Comparison of ENCODE assay signal across 10 mouse cellular contexts in genomic region chr4:27425902-27426301, GRCm38 (mm10).
A peak's percentile ranks its signal among the peaks of the same experiment; 100 is the strongest.
DNase-seq lines count a peak whose midpoint lies in the region; ATAC-seq and TF ChIP-seq lines count a peak whose summit lies in the region.
"Had no signal": no experiment of that assay in that cellular context is flagged by ENCODE, and none has a peak within 500 bp of the region (broad histone marks: within the 10 kb centered on the region; RNA-seq: fewer than 3 reads in every experiment).

No protein-coding gene starts in this region.

- WGBS in forebrain, embryonic 13.5 days = 68% methylated on average over 7 of the region's 7 CpGs
- WGBS in forebrain, embryonic 10.5 days = 93% methylated on average over 7 of the region's 7 CpGs
- 64% methylated on average over 7 of the region's 7 CpGs for WGBS in stomach, postnatal 0 days

- no peak overlapping the region for H3K9ac ChIP-seq in forebrain, embryonic 13.5 days
- H3K9ac ChIP-seq in stomach, postnatal 0 days (ENCODE audit: low read length) = no peak overlapping the region

- no peak for TF ChIP-seq EP300 in stomach, postnatal 0 days (optimal IDR thresholded peaks at IDR 0.05)

- peak; percentile 90 for ATAC-seq in forebrain, embryonic 13.5 days
- no peak for ATAC-seq in monocyte, adult 5-6 weeks (replicated peaks; ENCODE audit: insufficient number of reproducible peaks, low FRiP score, low TSS enrichment, poor library complexity, severe bottlenecking)
- no peak for ATAC-seq in stomach, postnatal 0 days (ENCODE audit: low FRiP score, low TSS enrichment)

- peaks cover 6% of the 10 kb centered on the region; the same call in 1 of the 2 replicates for H3K4me1 ChIP-seq in forebrain, embryonic 13.5 days
- H3K4me1 ChIP-seq in forebrain, embryonic 10.5 days = no peaks in the 10 kb centered on the region
- H3K4me1 ChIP-seq in stomach, postnatal 0 days (replicated peaks; ENCODE audit: control insufficient read depth, insufficient read depth) = no peaks in the 10 kb centered on the region

- no peak overlapping the region for H3K27ac ChIP-seq in forebrain, embryonic 13.5 days
- H3K27ac ChIP-seq in forebrain, embryonic 10.5 days = no peak overlapping the region
- H3K27ac ChIP-seq in stomach, postnatal 0 days (replicated peaks) = no peak overlapping the region
- H3K27ac ChIP-seq: heart, adult 2 months had no signal

- no peak for TF ChIP-seq CTCF in stomach, postnatal 0 days (IDR thresholded peaks at IDR 0.05; ENCODE audit: low read depth)

- no peaks in the 10 kb centered on the region for H3K27me3 ChIP-seq in forebrain, embryonic 13.5 days
- no peaks in the 10 kb centered on the region for H3K27me3 ChIP-seq in forebrain, embryonic 10.5 days (ENCODE audit: poor library complexity, severe bottlenecking)
- no peaks in the 10 kb centered on the region for H3K27me3 ChIP-seq in stomach, postnatal 0 days (ENCODE audit: control insufficient read depth, insufficient read depth, low read length)

- no peak for DNase-seq in forebrain, embryonic 10.5 days (ENCODE audit: extremely low spot score, low spot score)
- peak; percentile 93 for DNase-seq in cerebellum, adult 18-20 months
- peak; percentile 18 to 41 for DNase-seq in frontal cortex, postnatal 36 days (ENCODE audit: low spot score in 2 of 2)
- DNase-seq in left cerebral cortex, postnatal 10 days (ENCODE audit: extremely low spot score in 1 of 2, low spot score in 2 of 2) = peak; percentile 39 to 40
- DNase-seq in gastrocnemius, postnatal 25 days = no peak
- DNase-seq in stomach, postnatal 0 days (ENCODE audit: low spot score) = no peak
- DNase-seq: heart, adult 2 months; kidney, adult 2 months had no signal

- H3K4me2 ChIP-seq in forebrain, embryonic 13.5 days = no peak overlapping the region
- no peak overlapping the region for H3K4me2 ChIP-seq in stomach, postnatal 0 days (replicated peaks; ENCODE audit: low read depth)

- no peaks in the 10 kb centered on the region for H3K9me3 ChIP-seq in forebrain, embryonic 13.5 days (replicated peaks)
- H3K9me3 ChIP-seq in forebrain, embryonic 10.5 days = no peaks in the 10 kb centered on the region
- no peaks in the 10 kb centered on the region for H3K9me3 ChIP-seq in stomach, postnatal 0 days (ENCODE audit: control insufficient read depth, low read length)

- H3K4me3 ChIP-seq in forebrain, embryonic 13.5 days = no peak overlapping the region
- H3K4me3 ChIP-seq in forebrain, embryonic 10.5 days = no peak overlapping the region
- no peak overlapping the region for H3K4me3 ChIP-seq in stomach, postnatal 0 days (ENCODE audit: low read depth, low read length)
- H3K4me3 ChIP-seq: heart, adult 2 months had no signal

- intact Hi-C loops in left cerebral cortex, postnatal 10 days (cut with DNase I) = no loop called here

- no peaks in the 10 kb centered on the region for H3K36me3 ChIP-seq in forebrain, embryonic 13.5 days (ENCODE audit: poor library complexity, severe bottlenecking)
- H3K36me3 ChIP-seq in forebrain, embryonic 10.5 days (replicated peaks) = no peaks in the 10 kb centered on the region
- H3K36me3 ChIP-seq in stomach, postnatal 0 days (ENCODE audit: control insufficient read depth, insufficient read depth, low read length) = no peaks in the 10 kb centered on the region

Comparison
In these comparisons a context has a peak if more than half of its experiments do, and no peak if none do; other contexts are left out.
1. DNase-seq: peak in cerebellum, adult 18-20 months (2 of 2), frontal cortex, postnatal 36 days (2 of 2) and left cerebral cortex, postnatal 10 days (2 of 2); none in forebrain, embryonic 10.5 days (single experiment), gastrocnemius, postnatal 25 days (single experiment) and stomach, postnatal 0 days (single experiment).